Mouse (Mus musculus) lung, embryonic 15.5 days (tissue): ENCODE data around the gene Col5a1. TPM values are rescaled to one million over a fixed set of nuclear protein-coding genes. Genes with fewer than 3 reads are reported as not detected.

Experiments
- ATAC-seq: fragments of 200-750 bp; cut with Nextera tagmentation; 2 replicates; pipeline ENCODE4 v1.8.0; 2017; ENCODE audit warnings: moderate number of reproducible peaks, borderline replicate concordance; ENCODE audit not compliant: low FRiP score, low TSS enrichment; ENCODE audit errors: extremely low read depth
- H3K27ac ChIP-seq: fragments of 300-500 bp; sonication (generic); 2 replicates; pipeline ENCODE4 v1.5.1; 2015; ENCODE audit warnings: moderate library complexity, mild to moderate bottlenecking, inconsistent platforms
- H3K27me3 ChIP-seq: fragments of 300-500 bp; sonication (generic); 2 replicates; pipeline ENCODE4 v1.6.1; 2015; ENCODE audit warnings: inconsistent platforms
- H3K36me3 ChIP-seq: fragments of 300-500 bp; sonication (generic); 2 replicates; pipeline ENCODE4 v1.6.1; 2015; ENCODE audit warnings: inconsistent platforms
- H3K4me1 ChIP-seq: fragments of 300-500 bp; sonication (generic); 2 replicates; pipeline ENCODE4 v1.6.1; 2015; ENCODE audit warnings: inconsistent platforms
- H3K4me2 ChIP-seq: fragments of 300-500 bp; sonication (generic); 2 replicates; pipeline ENCODE4 v1.6.1; 2015; ENCODE audit warnings: inconsistent platforms, mild to moderate bottlenecking, moderate library complexity
- H3K4me3 ChIP-seq: fragments of 300-500 bp; sonication (generic); 2 replicates; pipeline ENCODE4 v1.5.1; 2015; ENCODE audit warnings: mild to moderate bottlenecking, inconsistent platforms
- H3K9ac ChIP-seq: fragments of 300-500 bp; sonication (generic); 2 replicates; pipeline ENCODE4 v1.6.1; 2015; ENCODE audit warnings: inconsistent platforms
- H3K9me3 ChIP-seq: fragments of 300-500 bp; sonication (generic); 2 replicates; pipeline ENCODE4 v1.6.1; 2016; ENCODE audit warnings: inconsistent platforms
- WGBS: fragments of 180-500 bp; shearing (Covaris S2); methylation state at CpG from one replicate; pipeline ENCODE4 v1.1.7; 2015; 5-methylcytosine and 5-hydroxymethylcytosine counted together
- polyA plus RNA-seq: library from polyadenylated mRNA; unstranded; fragments of >200 nt; fragmentation: Nextera tagmentation; extraction: Ambion mirVana; gene quantifications from 2 replicates; pipeline ENCODE4 v1.2.1, GENCODE M21; 2015

The Col5a1 gene
- polyA plus RNA-seq, 1 experiment from 2014 or later, result 78.9 TPM

DNA sequence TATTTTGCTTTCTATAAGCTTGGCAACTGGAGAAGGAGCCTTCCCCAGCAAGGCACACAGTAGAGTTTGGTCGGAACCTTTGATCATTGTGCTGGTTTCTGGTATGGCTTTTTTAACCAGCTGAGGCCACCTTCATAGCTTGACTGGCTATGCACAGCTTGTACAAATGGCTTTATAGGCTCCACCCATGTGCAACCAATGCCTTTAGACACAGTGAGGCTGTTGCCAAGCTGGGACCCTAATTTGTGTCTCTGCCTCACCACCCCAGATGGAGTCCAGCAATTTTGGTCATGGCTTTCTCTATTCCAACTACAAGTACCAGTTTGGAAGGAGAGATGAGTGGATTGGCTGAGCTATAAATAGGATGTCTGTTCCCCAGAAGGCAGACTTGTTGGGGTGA lies 15.6 kb upstream of the Col5a1 start:
- Histone ChIP-seq H3K9me3 (no peaks in the 10 kb centered on the region), H3K4me1 (peaks cover 25% of the 10 kb centered on the region), H3K36me3 (no peaks in the 10 kb centered on the region), H3K4me2 (no peak overlapping the region), H3K27me3 (no peaks in the 10 kb centered on the region), H3K9ac (no peak overlapping the region), H3K27ac (no peak overlapping the region), H3K4me3 (no peak overlapping the region)
- ATAC-seq, result no peak
- WGBS, result 86% methylated on average over 1 of the region's 1 CpGs

DNA sequence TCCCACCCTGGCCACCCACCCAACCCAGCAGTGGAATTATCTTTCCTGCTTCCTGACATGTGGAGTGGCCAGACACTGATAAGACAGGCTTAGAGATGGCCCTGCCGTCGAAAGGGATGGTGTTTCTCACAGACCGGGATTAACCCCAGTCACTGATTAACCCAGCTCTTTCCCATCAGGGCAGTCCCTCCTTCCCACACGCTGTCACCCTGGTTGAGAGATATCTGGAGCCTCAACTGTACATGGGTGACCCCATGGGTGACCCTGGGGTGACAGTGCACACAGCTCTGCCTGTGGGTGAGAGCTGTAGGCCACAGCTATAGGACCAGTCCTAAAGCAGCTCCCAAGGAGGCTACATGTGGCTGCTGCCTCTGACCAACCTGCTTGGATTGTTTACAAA lies 15.2 kb upstream of the Col5a1 start:
- Histone ChIP-seq H3K4me3 (no peak overlapping the region), H3K27me3 (no peaks in the 10 kb centered on the region), H3K9ac (no peak overlapping the region), H3K4me1 (peaks cover 29% of the 10 kb centered on the region), H3K4me2 (no peak overlapping the region), H3K27ac (no peak overlapping the region), H3K9me3 (no peaks in the 10 kb centered on the region), H3K36me3 (no peaks in the 10 kb centered on the region)
- 26% methylated on average over 4 of the region's 4 CpGs for WGBS
- ATAC-seq, result no peak

DNA sequence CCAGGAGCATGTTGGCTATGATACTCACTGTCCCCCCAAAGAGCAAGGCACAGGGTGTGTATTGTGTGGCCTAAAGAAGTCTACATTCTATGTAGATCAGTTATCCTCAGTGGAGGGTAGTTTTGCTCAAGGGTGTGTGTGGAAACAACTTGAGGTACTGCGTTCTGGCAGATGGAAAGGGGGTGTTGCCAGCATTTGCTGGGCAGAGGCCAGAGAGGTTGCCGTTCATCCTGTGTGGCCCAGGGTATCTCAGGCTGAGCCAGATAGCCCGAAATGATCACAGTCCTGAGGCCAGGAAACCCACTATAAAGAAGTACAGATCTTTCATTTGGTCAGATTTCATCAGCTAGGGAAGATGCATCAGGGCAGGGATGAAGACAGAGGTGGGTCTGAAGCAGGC lies 13.9 kb upstream of the Col5a1 start:
- ATAC-seq, result no peak
- no peak overlapping the region for H3K4me2 ChIP-seq
- H3K9ac ChIP-seq, result no peak overlapping the region
- peaks cover 34% of the 10 kb centered on the region for H3K4me1 ChIP-seq
- no peak overlapping the region for H3K4me3 ChIP-seq
- WGBS, result 35% methylated on average over 3 of the region's 3 CpGs
- H3K9me3 ChIP-seq, result no peaks in the 10 kb centered on the region
- no peak overlapping the region for H3K27ac ChIP-seq
- no peaks in the 10 kb centered on the region for H3K27me3 ChIP-seq
- no peaks in the 10 kb centered on the region for H3K36me3 ChIP-seq

DNA sequence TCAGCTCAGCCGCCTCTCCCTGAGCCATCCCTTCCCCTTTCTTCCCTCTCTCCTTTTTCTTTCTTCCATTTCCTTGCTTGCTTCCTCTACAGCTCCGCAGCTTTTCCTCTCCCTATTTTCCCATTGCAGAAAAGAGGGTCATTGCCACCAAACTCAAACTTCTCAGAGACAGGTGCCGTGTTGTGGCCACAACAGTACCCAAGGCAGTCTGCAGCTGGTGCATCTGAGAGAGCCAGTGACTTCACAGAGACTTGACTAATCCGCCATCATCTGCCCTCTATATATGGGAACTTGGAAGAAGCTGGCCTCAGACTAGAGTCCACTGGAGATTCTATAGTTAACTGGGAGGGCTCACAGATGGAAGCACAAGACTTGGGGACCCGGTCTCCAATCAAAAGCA lies 13.2 kb upstream of the Col5a1 start:
- peaks cover 34% of the 10 kb centered on the region for H3K4me1 ChIP-seq
- H3K36me3 ChIP-seq, result no peaks in the 10 kb centered on the region
- no peak for ATAC-seq
- H3K9ac ChIP-seq, result no peak overlapping the region
- no peak overlapping the region for H3K4me2 ChIP-seq
- H3K27ac ChIP-seq, result no peak overlapping the region
- 66% methylated on average over 5 of the region's 5 CpGs for WGBS
- no peaks in the 10 kb centered on the region for H3K27me3 ChIP-seq
- H3K4me3 ChIP-seq, result no peak overlapping the region
- no peaks in the 10 kb centered on the region for H3K9me3 ChIP-seq

DNA sequence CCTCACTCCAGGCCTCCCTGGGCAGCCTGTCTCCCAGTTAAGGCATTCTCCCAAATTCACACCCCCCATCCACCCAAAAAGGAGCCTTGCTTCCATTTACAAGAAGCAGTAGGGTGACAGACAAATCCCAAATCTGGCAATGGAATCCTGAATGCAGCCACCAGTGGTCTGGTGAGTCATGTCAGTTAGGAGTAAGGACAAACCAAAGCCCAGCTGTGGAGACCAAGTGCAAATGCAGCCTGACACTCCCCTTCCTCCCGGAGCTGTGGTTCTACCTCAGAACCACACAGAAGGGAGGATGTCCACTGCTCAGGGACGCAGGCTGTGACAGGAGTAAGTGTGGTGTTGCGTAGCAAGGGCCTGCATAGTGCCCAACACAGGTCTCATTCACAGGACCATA lies 11.6 kb upstream of the Col5a1 start:
- no peak overlapping the region for H3K9ac ChIP-seq
- no peak overlapping the region for H3K4me3 ChIP-seq
- no peak overlapping the region for H3K27ac ChIP-seq
- WGBS, result 72% methylated on average over 3 of the region's 3 CpGs
- H3K36me3 ChIP-seq, result no peaks in the 10 kb centered on the region
- no peaks in the 10 kb centered on the region for H3K27me3 ChIP-seq
- ATAC-seq, result no peak
- no peak overlapping the region for H3K4me2 ChIP-seq
- no peaks in the 10 kb centered on the region for H3K9me3 ChIP-seq
- peaks cover 34% of the 10 kb centered on the region for H3K4me1 ChIP-seq

DNA sequence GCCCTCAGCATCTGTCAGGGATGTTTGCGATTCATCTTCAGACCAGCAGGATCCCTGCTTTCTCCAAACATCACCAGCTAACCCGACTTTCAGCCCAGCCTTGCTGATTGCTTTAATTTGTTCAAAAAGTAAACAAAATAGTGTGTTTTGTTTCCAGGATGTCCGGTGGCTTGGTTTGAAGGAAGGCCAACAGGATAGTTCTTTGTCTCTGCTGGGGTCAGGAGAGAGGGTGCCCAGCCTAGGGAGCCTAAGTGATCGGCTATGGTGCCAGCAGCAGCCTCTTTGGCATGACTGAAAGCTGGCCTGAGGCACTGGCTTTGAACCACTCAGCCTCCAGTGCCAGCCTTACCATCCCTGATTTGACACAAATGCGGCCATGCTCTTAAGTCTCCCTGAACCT lies 11.0 kb upstream of the Col5a1 start:
- WGBS, result 32% methylated on average over 5 of the region's 5 CpGs
- Histone ChIP-seq H3K4me3 (no peak overlapping the region), H3K27me3 (no peaks in the 10 kb centered on the region), H3K9me3 (no peaks in the 10 kb centered on the region), H3K27ac (no peak overlapping the region), H3K9ac (no peak overlapping the region), H3K4me1 (peaks cover 34% of the 10 kb centered on the region), H3K36me3 (no peaks in the 10 kb centered on the region), H3K4me2 (no peak overlapping the region)
- no peak for ATAC-seq

DNA sequence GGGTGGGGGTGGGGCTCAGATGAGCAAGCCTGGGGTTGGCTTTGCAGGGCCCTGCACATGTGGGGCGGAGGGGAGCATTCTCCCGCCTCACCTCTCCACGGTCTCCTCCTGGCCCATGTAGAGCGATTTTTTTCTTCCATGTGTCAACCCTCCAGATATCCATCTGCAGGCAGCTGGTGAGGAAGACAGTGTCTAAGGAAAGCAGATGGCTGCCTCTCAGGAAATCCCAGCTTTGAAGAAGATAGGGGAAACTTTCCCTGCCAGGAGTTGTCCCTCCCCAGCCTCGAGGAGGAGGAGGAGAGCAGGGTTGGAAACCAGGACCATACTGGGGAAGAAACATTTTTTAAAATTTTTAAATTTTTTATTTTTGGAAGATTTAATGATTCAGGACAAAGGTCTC lies 10.4 kb upstream of the Col5a1 start:
- ATAC-seq, result no peak
- no peak overlapping the region for H3K27ac ChIP-seq
- 40% methylated on average over 5 of the region's 5 CpGs for WGBS
- no peaks in the 10 kb centered on the region for H3K27me3 ChIP-seq
- no peak overlapping the region for H3K4me2 ChIP-seq
- H3K9me3 ChIP-seq, result no peaks in the 10 kb centered on the region
- H3K9ac ChIP-seq, result no peak overlapping the region
- H3K36me3 ChIP-seq, result no peaks in the 10 kb centered on the region
- H3K4me3 ChIP-seq, result no peak overlapping the region
- peaks cover 34% of the 10 kb centered on the region for H3K4me1 ChIP-seq

DNA sequence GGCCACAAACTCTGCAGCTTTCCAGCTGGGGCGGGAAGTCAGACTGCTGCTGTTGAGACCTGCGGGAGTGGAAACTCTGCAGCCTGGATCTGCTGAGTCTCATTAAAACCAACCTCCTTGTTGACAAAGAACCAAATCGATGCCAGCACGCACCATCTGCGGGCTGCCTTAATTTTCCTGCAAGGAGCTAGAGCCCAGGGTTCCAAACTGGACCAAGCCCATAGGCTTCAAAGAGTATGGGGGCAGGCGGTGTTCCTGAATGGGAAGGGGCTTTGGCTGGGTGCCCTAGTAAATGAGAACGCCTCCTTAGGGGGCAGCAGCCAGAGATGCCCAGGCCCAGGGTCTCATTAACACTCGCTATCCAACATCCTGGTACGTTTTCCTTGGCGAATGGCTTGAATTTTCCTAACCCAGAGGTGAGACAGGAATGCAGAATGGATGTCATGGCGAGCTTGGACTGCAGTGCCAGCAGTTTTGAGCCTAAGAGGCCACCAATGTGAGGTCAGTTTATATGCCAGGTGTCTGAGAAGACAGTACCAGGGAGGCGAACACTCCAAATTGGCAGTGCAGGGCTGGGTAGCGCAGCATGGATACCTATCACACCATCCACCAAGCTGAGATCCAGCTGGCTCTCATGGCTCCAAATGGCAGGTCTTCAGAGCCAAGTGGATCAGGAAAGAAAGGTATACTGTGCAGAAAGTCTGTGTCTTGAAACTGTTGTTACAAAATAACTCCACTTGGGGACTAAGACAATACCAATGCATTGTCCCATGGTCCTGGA lies 9.3 kb upstream of the Col5a1 start:
- Histone ChIP-seq H3K4me3 (no peak overlapping the region), H3K27ac (no peak overlapping the region), H3K36me3 (no peaks in the 10 kb centered on the region), H3K27me3 (no peaks in the 10 kb centered on the region), H3K4me1 (peaks cover 33% of the 10 kb centered on the region), H3K4me2 (no peak overlapping the region), H3K9me3 (no peaks in the 10 kb centered on the region), H3K9ac (no peak overlapping the region)
- no peak for ATAC-seq
- WGBS, result 79% methylated on average over 13 of the region's 13 CpGs

DNA sequence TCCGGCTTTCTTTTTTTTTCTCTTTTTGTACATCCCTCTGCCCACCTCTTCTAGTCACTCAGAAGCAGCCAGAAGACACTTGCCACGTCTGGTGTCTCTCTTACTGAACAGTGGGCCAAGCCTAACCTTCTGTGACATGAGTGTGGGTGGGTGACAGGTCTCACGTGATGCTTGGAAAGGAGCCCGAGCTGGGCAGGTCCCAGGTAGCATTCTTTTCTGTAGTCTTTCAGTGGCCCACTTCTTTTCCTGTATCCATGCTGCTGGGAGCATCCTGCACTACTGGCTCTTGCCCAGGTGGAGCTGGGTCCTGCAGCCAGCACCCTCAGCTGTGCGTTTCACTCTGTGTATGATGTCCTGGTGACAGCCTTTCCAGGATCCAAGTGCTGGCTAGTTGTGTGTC lies 8.2 kb upstream of the Col5a1 start:
- no peak overlapping the region for H3K4me2 ChIP-seq
- H3K4me1 ChIP-seq, result peaks cover 26% of the 10 kb centered on the region
- H3K36me3 ChIP-seq, result no peaks in the 10 kb centered on the region
- no peak overlapping the region for H3K27ac ChIP-seq
- H3K9me3 ChIP-seq, result no peaks in the 10 kb centered on the region
- no peak for ATAC-seq
- no peak overlapping the region for H3K9ac ChIP-seq
- 72% methylated on average over 5 of the region's 5 CpGs for WGBS
- H3K27me3 ChIP-seq, result no peaks in the 10 kb centered on the region
- H3K4me3 ChIP-seq, result no peak overlapping the region

DNA sequence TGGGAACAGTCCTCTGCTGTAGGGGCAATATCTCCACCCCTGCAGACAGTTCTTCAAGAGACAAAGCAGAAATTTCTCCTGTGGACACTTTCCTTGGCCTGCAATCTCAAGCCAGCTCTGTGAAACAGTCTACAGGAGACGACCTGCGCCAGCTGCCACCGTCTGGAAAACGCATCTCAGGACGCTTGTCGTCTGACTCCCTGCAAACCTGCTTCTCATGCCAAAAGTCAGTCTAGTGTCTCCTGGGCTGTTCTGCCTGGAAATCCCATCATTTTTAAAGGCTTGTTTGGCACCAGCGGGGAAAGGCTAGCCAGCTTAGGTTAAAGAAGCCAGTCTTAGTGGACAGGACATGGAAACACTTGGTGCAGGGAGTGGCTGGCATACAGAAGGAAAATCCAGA lies 2.9 kb upstream of the Col5a1 start:
- H3K9me3 ChIP-seq, result no peaks in the 10 kb centered on the region
- no peak overlapping the region for H3K27ac ChIP-seq
- H3K36me3 ChIP-seq, result no peaks in the 10 kb centered on the region
- no peak overlapping the region for H3K4me2 ChIP-seq
- ATAC-seq, result no peak
- no peak overlapping the region for H3K4me3 ChIP-seq
- WGBS, result 74% methylated on average over 7 of the region's 7 CpGs
- H3K9ac ChIP-seq, result no peak overlapping the region
- H3K4me1 ChIP-seq, result peaks cover 24% of the 10 kb centered on the region
- H3K27me3 ChIP-seq, result no peaks in the 10 kb centered on the region

DNA sequence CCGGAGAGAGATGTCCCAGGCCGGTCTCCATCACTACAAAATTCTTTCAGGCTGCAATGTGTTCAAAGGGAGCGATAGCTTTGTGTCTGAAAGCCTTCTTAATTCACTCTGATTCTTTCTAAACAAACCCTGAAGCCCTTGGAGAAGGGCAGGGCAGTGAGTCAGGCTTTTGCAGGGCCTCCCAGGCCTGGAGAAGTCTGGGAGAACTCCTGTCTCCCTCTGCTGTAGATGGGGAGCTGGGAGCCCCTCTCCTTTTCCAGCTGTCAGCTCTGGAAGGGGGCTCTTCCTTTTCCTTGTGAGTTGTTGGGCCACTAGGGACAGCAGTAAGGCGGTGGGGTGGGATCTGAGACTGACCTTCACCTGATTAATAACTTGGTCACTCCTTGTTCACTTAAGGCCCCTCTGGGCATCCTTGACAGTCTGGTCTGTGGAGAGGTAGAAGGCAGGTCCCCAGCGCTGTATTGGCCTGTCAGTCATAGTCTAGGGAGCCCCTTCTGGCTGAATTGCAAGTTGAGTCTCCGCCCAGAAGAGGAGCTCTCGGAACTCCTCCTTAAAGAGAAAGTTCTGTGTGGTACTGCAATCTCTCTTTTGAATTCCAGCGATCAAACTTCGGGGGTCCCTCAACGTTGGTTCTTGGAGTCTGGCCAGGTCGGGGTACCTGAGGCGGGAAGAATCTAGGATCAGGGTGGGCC lies 623 bp upstream of the Col5a1 start:
- Histone ChIP-seq H3K4me3 (peak overlapping the region; percentile 82), H3K36me3 (no peaks in the 10 kb centered on the region), H3K4me2 (peak overlapping the region; percentile 93), H3K9ac (peak overlapping the region; percentile 89), H3K27ac (peak overlapping the region; percentile 93), H3K9me3 (no peaks in the 10 kb centered on the region), H3K4me1 (peaks cover 47% of the 10 kb centered on the region), H3K27me3 (no peaks in the 10 kb centered on the region)
- 8% methylated on average over 12 of the region's 12 CpGs for WGBS
- peak; percentile 76 for ATAC-seq

DNA sequence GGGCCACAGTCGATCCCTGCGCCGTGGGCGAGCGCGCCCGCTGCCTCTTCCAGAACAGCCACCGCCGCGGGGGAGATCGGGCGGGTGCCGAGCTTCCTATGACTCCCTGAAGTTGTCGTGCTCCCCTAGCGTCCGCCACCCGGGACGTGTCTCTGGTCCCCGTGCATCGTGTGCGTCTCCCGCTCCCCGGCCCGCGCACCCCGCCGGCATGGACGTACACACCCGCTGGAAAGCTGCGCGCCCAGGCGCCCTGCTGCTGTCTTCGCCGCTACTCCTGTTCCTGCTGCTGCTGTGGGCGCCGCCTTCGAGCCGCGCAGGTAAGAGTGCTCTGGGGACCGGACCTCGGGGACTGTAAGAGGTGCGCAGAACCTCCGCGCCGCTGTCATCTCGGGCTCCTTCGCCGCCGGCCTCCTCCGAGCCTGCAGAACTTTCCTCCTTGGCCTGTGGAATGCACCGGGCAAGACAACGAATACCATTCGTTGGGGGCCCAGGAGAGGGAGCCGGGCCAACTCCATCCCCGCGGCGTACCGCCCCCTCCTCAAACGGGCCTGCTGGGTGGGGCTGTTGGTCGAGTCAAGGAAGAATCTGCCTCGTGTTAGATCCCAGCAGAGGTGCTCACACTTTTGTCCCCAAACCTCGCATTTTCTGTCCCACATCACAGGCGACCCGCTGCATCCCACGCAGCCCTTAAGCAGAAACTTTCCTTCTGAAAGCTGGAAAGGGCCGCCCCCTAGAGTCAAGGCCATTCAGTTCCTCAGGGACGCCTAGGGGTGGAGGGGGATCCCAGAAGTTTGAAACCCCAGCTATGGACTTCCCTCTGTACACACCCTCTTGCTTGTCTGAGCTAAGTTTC lies 609 bp downstream of the Col5a1 start:
- Histone ChIP-seq H3K4me1 (peaks cover 59% of the 10 kb centered on the region), H3K9ac (peak overlapping the region; percentile 89), H3K36me3 (no peaks in the 10 kb centered on the region), H3K4me3 (peak overlapping the region; percentile 82), H3K27ac (peak overlapping the region; percentile 93), H3K4me2 (peak overlapping the region; percentile 93), H3K9me3 (no peaks in the 10 kb centered on the region), H3K27me3 (no peaks in the 10 kb centered on the region)
- under 1% methylated on average over 62 of the region's 67 CpGs for WGBS
- ATAC-seq, result peak; percentile 7; the same call in 1 of the 2 replicates
